Mouse (Mus musculus): ENCODE measurements around the gene Cel.

GRCm38 (mm10) chr2:28527436-28528353 lies 35.5 kb downstream of the Cel start:
- no peak for TF ChIP-seq CTCF (IDR thresholded peaks at IDR 0.05; ENCODE audit: borderline replicate concordance, control insufficient read depth, extremely low read depth, insufficient read depth, low read length, poor library complexity)
- TF ChIP-seq POLR2A (IDR thresholded peaks at IDR 0.05; ENCODE audit: control insufficient read depth, extremely low read depth, insufficient read depth, low read length, poor library complexity) = no peak
